Mouse (Mus musculus) cerebellum, adult (tissue): Measurements from ENCODE around the gene Gm49384.
"Not testable (repeated sequence)": the region's sequence is repeated elsewhere in the genome, so short reads cannot be mapped to it uniquely, and the experiment has no call there.

Source experiments
- ATAC-seq: cut with Nextera tagmentation; 2 replicates; pipeline ENCODE4 v1.9.2; 2017; ENCODE audit warnings: mild to moderate bottlenecking, moderate library complexity, mixed read lengths; ENCODE audit not compliant: insufficient number of reproducible peaks, low FRiP score, low TSS enrichment

Gene Gm49384

DNA sequence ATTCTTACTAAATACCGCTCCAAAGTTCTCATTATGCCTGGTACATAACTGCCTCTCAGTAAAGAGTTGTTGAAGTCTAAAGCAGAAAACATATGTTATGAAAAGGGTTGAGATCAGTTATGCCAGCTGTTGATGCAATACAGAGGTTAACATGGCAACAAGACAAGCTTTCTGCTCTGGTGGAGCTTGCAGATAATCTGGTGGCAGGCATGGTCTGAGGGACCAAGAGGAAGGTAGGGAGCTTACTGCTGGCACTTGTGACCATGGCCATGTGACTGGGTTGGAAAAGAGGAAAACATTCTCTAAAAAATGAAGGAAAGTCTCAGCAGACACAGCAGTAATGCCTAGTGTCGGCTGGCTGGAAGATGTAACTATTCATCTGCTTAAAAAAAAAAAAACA is 32.8 kb downstream of the Gm49384 start:
- no peak for ATAC-seq

DNA sequence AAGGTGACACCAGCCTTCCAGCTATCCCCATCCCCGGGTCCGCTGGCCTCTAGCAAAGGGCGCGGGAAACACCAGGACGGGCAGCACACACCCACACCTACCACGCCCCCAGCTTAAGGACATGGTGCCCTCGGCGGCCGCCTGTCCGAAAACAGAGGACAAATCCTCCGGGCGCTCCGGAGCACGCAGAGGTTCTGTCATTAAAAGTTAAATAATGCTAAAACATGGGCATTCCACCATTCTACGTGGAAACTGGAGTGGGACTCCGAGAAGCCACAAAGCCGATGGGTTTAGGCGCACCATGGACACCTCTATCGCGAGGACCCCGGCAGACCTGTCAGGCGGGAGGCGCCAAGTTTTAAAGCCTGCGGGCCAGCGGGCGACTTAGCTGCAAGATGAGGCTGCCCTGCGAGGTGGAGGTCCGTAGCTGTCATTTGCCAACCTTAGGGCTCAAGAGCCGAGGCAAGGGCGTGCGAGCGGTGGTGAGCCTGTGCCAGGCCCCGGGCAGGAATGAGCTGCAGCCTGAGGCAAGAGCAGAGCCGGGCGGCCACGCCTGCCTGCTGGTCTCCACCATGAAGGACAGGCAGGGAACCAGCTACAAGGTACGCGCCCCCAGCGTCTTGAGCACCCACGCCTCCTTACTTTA is 35.5 kb downstream of the Gm49384 start, which contains the start of gene Lrr1:
Lrr1 (plus strand) TSS at position 354 of the 646 bp plus-strand sequence.
- ATAC-seq = peak; percentile 89

DNA sequence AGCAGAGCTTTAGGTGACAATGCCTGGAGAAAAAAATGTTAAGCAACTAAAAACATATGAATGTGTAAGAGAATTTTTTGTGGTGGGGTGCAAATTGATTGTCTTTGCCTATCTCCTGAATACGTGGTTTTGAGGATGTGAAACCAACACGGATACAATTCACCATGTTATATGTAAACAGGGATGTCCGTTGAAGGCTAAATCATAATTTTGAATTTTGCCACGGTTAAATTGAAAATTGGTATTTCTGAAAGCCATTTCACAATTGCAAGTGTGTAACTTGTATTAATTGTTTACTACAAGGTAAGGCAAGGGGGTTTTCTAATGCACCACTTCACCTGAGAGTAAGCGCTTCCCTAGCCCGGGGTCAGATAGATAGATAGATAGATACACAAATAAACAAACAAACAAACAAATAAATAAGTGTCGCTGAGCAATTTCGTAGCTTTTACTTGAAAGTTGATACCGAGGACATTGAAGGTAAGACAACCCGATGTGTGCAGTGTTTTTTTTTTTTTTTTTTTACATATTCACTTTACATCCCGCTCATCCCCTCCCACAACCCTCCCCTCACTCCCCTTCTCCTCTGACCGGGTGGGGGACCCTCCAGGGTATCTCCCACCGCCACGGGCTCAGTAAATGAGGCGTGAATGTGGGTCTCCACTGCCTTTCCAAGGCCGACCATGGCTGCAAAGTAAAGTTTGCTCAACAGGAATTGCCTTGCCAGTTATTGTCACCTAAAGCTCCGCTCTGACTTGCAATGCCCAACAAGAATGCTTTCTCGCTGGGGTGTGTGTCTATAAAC is 36.2 kb downstream of the Gm49384 start:
- ATAC-seq = no peak

DNA sequence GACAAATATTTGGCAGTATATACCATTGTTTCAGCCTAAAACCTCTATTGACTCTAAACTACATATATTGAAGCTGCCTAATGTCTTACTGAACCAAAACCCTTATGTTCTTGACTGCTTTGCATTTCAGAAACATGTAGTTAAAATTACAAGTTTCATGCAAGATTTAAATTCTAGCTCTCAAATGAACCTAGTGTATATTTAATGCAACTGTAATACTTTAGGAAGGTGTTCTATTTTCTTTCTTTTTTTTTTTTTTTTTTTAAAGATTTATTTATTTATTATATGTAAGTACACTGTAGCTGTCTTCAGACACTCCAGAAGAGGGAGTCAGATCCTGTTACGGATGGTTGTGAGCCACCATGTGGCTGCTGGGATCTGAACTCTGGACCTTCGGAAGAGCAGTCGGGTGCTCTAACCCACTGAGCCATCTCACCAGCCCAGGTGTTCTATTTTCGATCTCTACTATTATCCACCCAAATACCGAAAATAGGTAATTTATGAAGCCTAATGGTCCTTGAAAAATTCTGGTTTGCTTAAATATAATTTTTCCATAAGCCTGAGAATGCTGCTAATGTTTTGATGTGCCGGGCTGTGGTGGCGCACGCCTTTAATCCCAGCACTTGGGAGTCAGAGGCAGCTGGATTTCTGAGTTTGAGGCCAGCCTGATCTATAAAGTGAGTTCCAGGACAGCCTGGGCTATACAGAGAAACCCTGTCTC is 37.0 kb downstream of the Gm49384 start:
- ATAC-seq = not testable (repeated sequence)

DNA sequence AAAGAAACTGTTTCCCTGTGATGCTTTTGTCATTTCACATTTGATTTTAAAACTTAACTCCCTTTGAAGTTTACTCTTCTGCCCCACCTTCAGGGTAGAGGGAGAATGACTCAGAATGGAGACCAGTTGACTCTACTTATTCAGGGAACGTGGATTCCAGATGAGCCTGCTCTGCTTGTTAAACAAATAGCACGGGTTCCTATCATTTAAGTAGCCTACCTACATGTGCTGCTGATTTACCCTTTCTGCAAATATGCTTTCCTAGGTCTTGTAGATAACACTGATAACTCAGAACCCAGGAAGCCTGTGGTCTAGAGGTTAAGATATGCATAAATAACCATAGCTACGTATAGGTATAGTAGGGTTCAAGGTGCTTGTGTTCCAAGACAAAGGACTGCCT is 39.2 kb downstream of the Gm49384 start:
- no peak for ATAC-seq

DNA sequence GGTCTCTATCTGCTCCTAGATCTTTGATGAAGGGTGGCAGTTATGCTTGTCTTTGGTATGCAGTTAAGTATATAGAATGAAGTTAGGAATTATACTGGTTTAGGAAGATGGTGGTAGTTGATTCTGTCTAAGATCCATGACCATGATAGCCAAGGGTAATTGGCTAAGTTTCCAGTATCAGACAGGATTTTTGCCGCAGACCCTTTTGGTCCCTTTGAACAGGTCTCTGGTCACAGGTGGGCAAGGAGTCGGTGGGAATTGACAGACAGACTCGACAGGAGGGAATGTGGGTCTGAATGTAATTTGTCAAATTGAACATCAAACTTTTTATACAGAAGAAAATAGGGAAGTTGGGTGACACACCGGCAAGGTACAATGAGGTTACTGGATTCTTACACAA is 40.5 kb downstream of the Gm49384 start:
- not testable (repeated sequence) for ATAC-seq

DNA sequence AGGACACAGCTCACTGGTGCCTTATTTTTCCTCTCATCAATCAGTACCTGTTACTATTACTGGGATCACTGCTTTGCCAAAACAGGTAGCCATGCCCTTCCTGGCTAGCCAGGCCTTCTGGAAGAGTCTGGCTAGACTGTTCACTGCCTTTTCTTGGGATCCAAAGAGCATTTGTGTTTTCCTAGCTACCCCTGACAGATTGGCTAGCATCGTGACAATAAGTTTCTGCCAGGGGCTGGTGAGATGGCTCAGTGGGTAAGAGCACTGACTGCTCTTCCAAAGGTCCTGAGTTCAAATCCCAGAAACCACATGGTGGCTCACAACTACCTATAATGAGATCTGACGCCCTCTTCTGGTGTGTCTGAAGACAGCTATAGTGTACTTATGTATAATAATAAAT is 43.4 kb downstream of the Gm49384 start:
- ATAC-seq = not testable (repeated sequence)

DNA sequence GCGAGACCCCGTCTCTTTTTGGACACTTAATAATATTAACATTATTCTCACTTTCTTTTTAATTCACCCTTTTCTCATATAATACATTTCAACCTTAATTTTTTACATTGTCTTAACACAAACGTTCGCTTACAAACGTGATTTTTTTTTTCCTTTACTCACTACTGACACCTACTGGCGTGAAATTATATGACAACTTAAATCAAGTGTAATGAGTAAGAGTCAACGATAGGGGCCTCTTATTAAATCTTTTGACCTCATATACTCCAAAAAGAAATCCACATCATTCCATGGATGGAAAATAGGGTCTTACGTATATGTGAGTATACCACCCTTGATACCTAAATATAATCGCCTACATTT is 44.5 kb downstream of the Gm49384 start:
- ATAC-seq = 0 out of 2 replicates have a peak, but pooled peaks have one; percentile 28

DNA sequence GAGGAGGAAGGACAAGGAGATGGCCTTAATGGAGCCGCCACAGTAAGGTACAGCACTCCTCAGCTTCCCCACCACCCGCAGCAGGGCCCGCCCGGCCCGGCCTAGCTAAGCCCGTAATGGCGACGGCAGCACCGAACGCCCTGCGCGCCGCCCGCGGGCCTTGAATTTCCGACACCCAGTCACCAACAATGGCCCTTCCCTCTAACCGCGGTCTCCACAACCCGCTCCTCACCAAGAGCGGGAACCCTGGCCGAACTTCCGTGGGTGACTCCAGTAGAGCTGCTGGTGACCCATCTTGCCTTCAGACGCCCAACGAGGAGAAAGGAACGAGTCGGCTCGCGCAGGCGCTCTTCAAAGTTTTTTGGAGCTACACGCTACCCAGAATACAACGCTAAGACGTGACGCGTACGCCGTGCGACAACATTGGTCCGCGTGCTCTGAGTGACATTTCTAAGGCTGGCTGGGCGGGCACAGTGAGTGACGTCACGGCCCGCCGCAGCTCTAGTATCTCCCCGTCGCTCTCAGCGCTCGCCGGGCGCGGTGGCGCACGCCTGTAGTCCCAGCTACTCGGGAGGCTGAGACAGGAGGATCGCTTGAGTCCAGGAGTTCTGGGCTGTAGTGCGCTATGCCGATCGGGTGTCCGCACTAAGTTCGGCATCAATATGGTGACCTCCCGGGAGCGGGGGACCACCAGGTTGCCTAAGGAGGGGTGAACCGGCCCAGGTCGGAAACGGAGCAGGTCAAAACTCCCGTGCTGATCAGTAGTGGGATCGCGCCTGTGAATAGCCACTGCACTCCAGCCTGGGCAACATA is 45.1 kb downstream of the Gm49384 start, which contains the start of gene Rps29:
Rps29 (minus strand) TSS at position 422 of the 813 bp plus-strand sequence.
- ATAC-seq = peak; percentile 98

DNA sequence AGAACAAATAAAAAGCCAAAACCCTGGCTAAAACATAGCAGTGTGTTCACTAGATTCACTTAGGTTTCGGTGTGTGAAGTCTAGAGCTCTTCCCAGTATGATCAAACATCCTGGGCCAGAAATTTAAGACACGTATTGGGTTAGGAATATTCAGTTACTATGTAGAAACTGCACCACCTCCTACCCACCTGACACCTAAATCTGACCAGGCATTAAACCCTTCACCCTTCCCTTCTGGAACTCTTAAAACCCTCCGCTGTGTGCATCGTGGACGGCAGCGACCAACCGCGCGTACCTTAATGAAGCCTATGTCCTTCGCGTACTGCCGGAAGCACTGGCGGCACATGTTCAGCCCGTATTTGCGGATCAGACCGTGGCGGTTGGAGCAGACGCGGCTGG is 45.7 kb downstream of the Gm49384 start:
- ATAC-seq = 0 out of 2 replicates have a peak, but pooled peaks have one; percentile 8

DNA sequence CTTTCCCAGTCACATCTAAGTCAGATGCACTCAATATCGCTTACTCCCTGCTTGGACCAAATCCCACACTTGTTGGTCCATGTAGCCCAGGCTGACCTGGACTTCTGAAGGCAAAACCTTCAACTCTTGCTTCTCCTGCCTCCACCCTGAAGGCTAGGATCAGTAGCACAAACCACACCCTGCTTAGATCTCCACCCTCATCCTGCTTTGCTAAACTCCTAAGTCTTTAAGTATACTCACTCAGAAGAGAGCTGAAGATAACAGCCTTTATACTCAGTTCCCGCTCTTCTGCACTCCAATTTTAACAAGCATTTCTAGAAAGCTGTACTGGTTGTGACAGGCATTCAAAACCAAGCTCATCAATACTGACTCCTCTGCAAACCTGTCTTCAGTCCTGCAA is 47.0 kb downstream of the Gm49384 start:
- ATAC-seq = no peak

DNA sequence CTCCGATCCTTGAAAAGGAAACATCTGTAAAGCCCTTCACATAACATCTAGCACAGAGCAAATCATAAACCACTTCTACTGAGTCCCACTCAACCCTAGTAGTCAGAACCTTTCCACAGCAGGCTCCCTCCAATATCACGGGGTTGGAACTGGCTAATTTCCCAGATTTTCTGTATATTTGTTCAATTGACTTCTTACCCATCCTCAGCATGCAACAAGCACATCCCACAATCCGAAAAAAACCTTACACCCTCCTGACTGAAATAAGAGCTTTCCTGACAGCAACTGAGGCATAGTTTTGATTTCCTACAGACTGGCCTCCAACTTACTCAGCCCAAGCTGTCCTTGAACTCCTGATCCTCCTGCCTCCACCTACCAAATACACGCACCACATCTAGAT is 47.6 kb downstream of the Gm49384 start:
- ATAC-seq = no peak

DNA sequence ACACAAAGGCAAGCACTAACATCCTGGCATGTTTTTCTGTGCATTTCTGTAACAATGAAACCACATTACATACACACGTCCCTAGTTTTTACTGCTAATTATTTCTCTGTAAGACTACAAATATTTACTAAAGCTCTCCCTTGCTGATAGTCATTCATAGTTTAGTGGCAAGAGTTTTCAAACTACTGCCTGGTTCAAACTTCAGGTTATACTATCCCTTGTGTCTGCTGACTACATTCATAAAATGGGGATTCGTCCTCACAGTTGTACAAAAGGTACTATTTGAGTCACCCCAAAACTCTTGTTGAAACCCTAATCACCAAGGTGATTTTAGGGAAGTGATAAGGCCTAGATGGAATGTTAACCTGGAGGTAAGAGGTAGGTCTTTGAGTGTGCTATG is 48.1 kb downstream of the Gm49384 start:
- no peak for ATAC-seq

DNA sequence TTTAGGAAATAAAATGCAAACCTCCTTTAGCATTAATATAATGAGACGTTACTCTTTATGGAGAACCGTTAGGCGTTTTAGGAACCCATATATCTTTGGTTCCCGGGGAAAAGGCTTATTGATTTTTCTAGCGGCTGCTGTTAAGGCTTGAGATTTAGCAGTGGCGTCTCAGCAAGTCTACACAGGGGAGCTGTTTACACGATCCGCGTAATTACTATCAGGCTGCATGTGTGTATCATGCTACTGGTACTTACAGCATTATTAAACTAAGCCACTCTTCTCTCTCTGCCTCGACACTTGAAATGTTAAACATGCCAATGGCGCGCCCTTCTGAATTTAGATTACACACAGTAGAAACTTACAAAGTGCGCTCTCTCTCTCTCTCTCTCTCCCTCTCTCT is 54.0 kb downstream of the Gm49384 start:
- no peak for ATAC-seq

DNA sequence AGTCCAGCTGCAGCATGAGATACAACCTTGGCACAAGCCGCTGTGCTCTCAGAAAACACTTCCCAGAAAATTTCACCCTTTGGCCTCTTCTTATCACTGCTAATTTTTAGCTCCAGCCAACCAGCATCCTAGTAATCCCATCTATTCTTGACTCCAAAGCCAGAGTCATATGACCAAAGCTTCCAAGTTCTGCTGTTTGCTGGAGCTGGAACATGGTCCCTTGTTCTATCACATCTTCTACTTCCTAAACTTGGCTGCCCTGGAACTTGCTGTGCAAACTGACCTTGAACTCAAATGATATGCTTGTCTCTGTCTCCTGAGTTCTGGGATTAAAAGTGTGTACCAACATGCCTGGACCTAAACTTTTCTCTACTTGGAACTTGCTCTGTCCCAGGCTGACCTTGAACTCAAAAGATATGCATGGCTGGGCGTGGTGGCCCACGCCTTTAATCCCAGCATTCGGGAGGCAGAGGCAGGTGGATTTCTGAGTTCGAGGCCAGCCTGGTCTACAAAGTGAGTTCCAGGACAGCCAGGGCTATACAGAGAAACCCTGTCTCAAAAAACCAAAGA is 56.8 kb downstream of the Gm49384 start:
- ATAC-seq = no peak

DNA sequence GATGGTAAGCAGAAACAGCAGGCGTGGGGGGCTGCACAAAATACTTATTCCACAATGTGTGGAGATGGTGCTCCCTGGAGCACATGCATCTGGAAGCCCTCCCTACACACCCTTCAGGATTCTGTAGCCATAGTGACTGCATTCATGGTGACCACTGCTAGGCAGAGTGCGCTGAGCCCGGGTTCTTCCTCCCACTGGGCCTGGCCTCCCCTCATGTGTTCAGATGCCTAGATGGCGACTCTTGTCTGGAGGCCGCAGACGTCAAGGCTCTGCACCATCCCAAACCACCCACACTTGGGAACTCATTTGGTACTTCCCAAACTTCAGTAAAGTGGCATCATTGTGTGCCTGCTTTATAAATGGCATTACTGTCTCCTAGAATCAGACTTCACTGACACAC is 60.6 kb downstream of the Gm49384 start:
- no peak for ATAC-seq

DNA sequence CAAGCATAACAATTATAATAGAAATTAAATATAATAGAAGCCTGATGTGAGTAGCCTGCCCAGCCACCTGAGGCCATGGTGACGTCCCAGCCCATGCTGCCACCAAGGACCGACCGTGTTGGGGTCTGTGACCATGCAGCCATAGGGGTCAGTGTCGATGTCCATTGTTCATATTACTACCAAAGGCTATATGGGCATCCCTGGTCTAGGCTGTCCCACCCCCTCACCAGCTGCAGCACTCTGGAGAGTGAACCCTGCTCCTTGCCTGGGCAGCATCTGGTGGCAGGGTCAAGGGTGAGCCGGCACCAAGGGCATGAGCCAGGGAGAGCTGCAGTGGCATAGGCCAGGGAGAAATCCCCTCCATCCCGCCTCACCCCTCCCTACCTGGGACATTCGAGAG is 64.2 kb downstream of the Gm49384 start:
- ATAC-seq = no peak
